Mouse (Mus musculus) thymus, adult 2 months (tissue): Measurements from ENCODE around the gene Rcor2. TPM values are rescaled to one million over a fixed set of nuclear protein-coding genes. Genes with fewer than 3 reads are reported as not detected.

ENCODE experiments used
- DNase-seq: peaks from one replicate; pipeline ENCODE4 v3.0.0; 2021
- H3K27ac ChIP-seq: fragments of 200-500 bp; 2 replicates; pipeline ENCODE4 v1.5.1; 2012; ENCODE audit warnings: low read length, control low read depth; ENCODE audit not compliant: control insufficient read depth, insufficient read depth
- H3K27me3 ChIP-seq: fragments of 200-500 bp; 2 replicates; pipeline ENCODE4 v1.6.1; 2012; ENCODE audit warnings: mild to moderate bottlenecking, low read length, moderate library complexity, mixed read lengths; ENCODE audit not compliant: control insufficient read depth, insufficient read depth
- H3K36me3 ChIP-seq: fragments of 200-500 bp; 2 replicates; pipeline ENCODE4 v1.6.1; 2012; ENCODE audit warnings: mild to moderate bottlenecking, low read length, moderate library complexity; ENCODE audit not compliant: control insufficient read depth, insufficient read depth
- H3K4me1 ChIP-seq: fragments of 200-500 bp; replicated peaks from 2 replicates; pipeline ENCODE4 v1.6.1; 2012; ENCODE audit warnings: low read length; ENCODE audit not compliant: control insufficient read depth, insufficient read depth
- H3K4me3 ChIP-seq: fragments of 200-500 bp; 2 replicates; pipeline ENCODE4 v1.5.1; 2012; ENCODE audit warnings: mild to moderate bottlenecking, low read length, control low read depth, moderate library complexity; ENCODE audit not compliant: control insufficient read depth, insufficient read depth
- CTCF ChIP-seq: fragments of 200-500 bp; IDR thresholded peaks from 2 replicates; pipeline ENCODE4 v1.5.1; 2012; ENCODE audit warnings: mild to moderate bottlenecking, control low read depth, low read length, moderate library complexity, borderline replicate concordance; ENCODE audit not compliant: control insufficient read depth, poor library complexity, insufficient read depth; ENCODE audit errors: extremely low read depth
- POLR2A ChIP-seq: fragments of 200-500 bp; IDR thresholded peaks from 2 replicates; pipeline ENCODE4 v1.6.1; 2012; ENCODE audit warnings: mild to moderate bottlenecking, low read length, control low read depth, moderate library complexity; ENCODE audit not compliant: control insufficient read depth, poor library complexity, insufficient read depth; ENCODE audit errors: extremely low read depth
- WGBS: fragments of 180-500 bp; shearing (Covaris S2); methylation state at CpG from one replicate; pipeline ENCODE4 v1.1.7; 2018; 5-methylcytosine and 5-hydroxymethylcytosine counted together
- polyA plus RNA-seq: library from polyadenylated mRNA; depleted of rRNA; stranded (reverse); fragments of >200 nt; gene quantifications from 2 replicates; pipeline ENCODE4 v1.2.3, GENCODE M21; 2012

Gene Rcor2
- polyA plus RNA-seq, 1 experiment = 31.2 TPM

- no peak overlapping the region for H3K27ac ChIP-seq
- no peaks in the 10 kb centered on the region for H3K27me3 ChIP-seq
- peaks cover 26% of the 10 kb centered on the region for H3K36me3 ChIP-seq
- no peak overlapping the region for H3K4me3 ChIP-seq
- WGBS = 91% methylated on average over 7 of the region's 7 CpGs
- peaks cover 7% of the 10 kb centered on the region for H3K4me1 ChIP-seq
- DNase-seq = no peak
- no peak; the same call in 1 of the 2 replicates for TF ChIP-seq POLR2A
- no peak for TF ChIP-seq CTCF
Measured at GRCm38 (mm10) chr19:7276053-7276659, 9.0 kb downstream of the Rcor2 start.

- Histone ChIP-seq H3K27ac (no peak overlapping the region), H3K4me1 (peaks cover 7% of the 10 kb centered on the region), H3K36me3 (peaks cover 31% of the 10 kb centered on the region), H3K27me3 (no peaks in the 10 kb centered on the region), H3K4me3 (no peak overlapping the region)
- 88% methylated on average over 7 of the region's 7 CpGs for WGBS
- no peak for DNase-seq
- TF ChIP-seq CTCF = no peak
- no peak for TF ChIP-seq POLR2A
Measured at GRCm38 (mm10) chr19:7276796-7277195, 9.7 kb downstream of the Rcor2 start.

- 88% methylated on average over 6 of the region's 6 CpGs for WGBS
- H3K4me3 ChIP-seq = no peak overlapping the region
- H3K27ac ChIP-seq = no peak overlapping the region
- H3K4me1 ChIP-seq = peaks cover 7% of the 10 kb centered on the region
- peaks cover 45% of the 10 kb centered on the region for H3K36me3 ChIP-seq
- no peaks in the 10 kb centered on the region for H3K27me3 ChIP-seq
- no peak for DNase-seq
- TF ChIP-seq POLR2A = no peak
- TF ChIP-seq CTCF = no peak
Measured at GRCm38 (mm10) chr19:7278200-7278906, 11.2 kb downstream of the Rcor2 start.

- Histone ChIP-seq H3K4me3 (no peak overlapping the region), H3K27ac (no peak overlapping the region), H3K36me3 (peaks cover 53% of the 10 kb centered on the region), H3K4me1 (peaks cover 7% of the 10 kb centered on the region), H3K27me3 (no peaks in the 10 kb centered on the region)
- no peak for TF ChIP-seq POLR2A
- peak; percentile 74; the same call in 1 of the 2 replicates for TF ChIP-seq CTCF
- 76% methylated on average over 6 of the region's 6 CpGs for WGBS
- DNase-seq = peak; percentile 62
Measured at GRCm38 (mm10) chr19:7279114-7279513, 12.0 kb downstream of the Rcor2 start.

GRCm38 (mm10) chr19:7280557-7281330 lies 13.6 kb downstream of the Rcor2 start:
- TF ChIP-seq POLR2A = no peak
- no peak for TF ChIP-seq CTCF
- DNase-seq = no peak
- H3K4me1 ChIP-seq = no peaks in the 10 kb centered on the region
- peaks cover 69% of the 10 kb centered on the region for H3K36me3 ChIP-seq
- H3K4me3 ChIP-seq = no peak overlapping the region
- WGBS = 96% methylated on average over 18 of the region's 18 CpGs
- H3K27ac ChIP-seq = no peak overlapping the region
- no peaks in the 10 kb centered on the region for H3K27me3 ChIP-seq

- 81% methylated on average over 12 of the region's 12 CpGs for WGBS
- no peaks in the 10 kb centered on the region; the same call in 1 of the 2 replicates for H3K4me1 ChIP-seq
Measured at GRCm38 (mm10) chr19:7286563-7287315, 19.6 kb downstream of the Rcor2 start.

More at GRCm38 (mm10) chr19:7286563-7287315, 19.6 kb downstream of the Rcor2 start:
- Histone ChIP-seq H3K36me3 (peaks cover 67% of the 10 kb centered on the region), H3K27ac (no peak overlapping the region), H3K4me3 (no peak overlapping the region), H3K27me3 (no peaks in the 10 kb centered on the region)
- TF ChIP-seq POLR2A = no peak
- TF ChIP-seq CTCF = no peak
- no peak for DNase-seq
